Mouse (Mus musculus) small intestine, adult 2 months (tissue): ENCODE results near the gene Fam131b.
A peak's percentile ranks its signal among the peaks of the same experiment; 100 is the strongest.

Experiments used
- CTCF ChIP-seq: fragments of 200-500 bp; IDR thresholded peaks from 2 replicates; pipeline ENCODE4 v1.5.1; 2012; ENCODE audit warnings: low read depth, mild to moderate bottlenecking, control low read depth, inconsistent platforms, low read length, moderate library complexity, mixed read lengths; ENCODE audit not compliant: insufficient replicate concordance, insufficient read length; ENCODE audit errors: extremely low read depth
- POLR2A ChIP-seq: fragments of 200-500 bp; IDR thresholded peaks from 2 replicates; pipeline ENCODE4 v1.6.1; 2012; ENCODE audit warnings: low read depth, mild to moderate bottlenecking, control low read depth, inconsistent platforms, low read length, moderate library complexity

GRCm38 (mm10) chr6:42349006-42349425, 24.6 kb upstream of the Fam131b start:
- TF ChIP-seq CTCF, result peak; percentile 74; the same call in 1 of the 2 replicates
- TF ChIP-seq POLR2A, result no peak; the same call in 1 of the 2 replicates
